Mouse (Mus musculus) adrenal gland, adult 18-20 months (tissue): Measurements from ENCODE around the gene Dffb. TPM values are rescaled to one million over a fixed set of nuclear protein-coding genes. Genes with fewer than 3 reads are reported as not detected.

Source experiments
- total RNA-seq, 2 experiments: library from RNA; stranded (reverse); gene quantifications; 1 replicate in 1 of 2; 2 replicates in 1 of 2; pipeline ENCODE4 v1.2.3; 2021

Dffb gene
- total RNA-seq, 2 experiments from 2014 or later = 2.8 to 3.2 TPM

Other genes with a start within 250 kb of the Dffb start
- 10 to 100 TPM; 15.4 to 16.9 TPM for gene A430005L14Rik, start 17.9 kb downstream of the Dffb start, total RNA-seq
- 10 to 100 TPM; 22.7 to 25.0 TPM for gene Cep104, start 68 bp upstream of the Dffb start, total RNA-seq
- gene Lrrc47, start 36.6 kb upstream of the Dffb start, total RNA-seq = 10 to 100 TPM; 54.8 to 55.4 TPM
- 10 to 100 TPM; 48.5 to 54.2 TPM for gene Smim1, start 51.1 kb upstream of the Dffb start, total RNA-seq
- gene Ccdc27, start 67.6 kb upstream of the Dffb start, total RNA-seq = not detected
- gene Trp73, start 165.1 kb upstream of the Dffb start, total RNA-seq = not detected
- gene Wrap73, start 167.2 kb upstream of the Dffb start, total RNA-seq = 10 to 100 TPM; 14.2 to 21.1 TPM
- gene Tprgl, start 185.5 kb upstream of the Dffb start, total RNA-seq = 100 to 1,000 TPM; 155 to 172 TPM
- 1 to 10 TPM; 2.5 to 4.3 TPM for gene Megf6, start 195.6 kb upstream of the Dffb start, total RNA-seq